Mouse (Mus musculus): Measurements from ENCODE around the gene Cdkn1a.

GRCm38 (mm10) chr17:29055586-29055985 is 35.2 kb upstream of the Cdkn1a start:
- TF ChIP-seq POLR2A (IDR thresholded peaks at IDR 0.05; ENCODE audit: insufficient read length, low read depth) (peak; percentile 43), MYOD1 (IDR thresholded peaks at IDR 0.05; ENCODE audit: control insufficient read depth in 1 of 3, insufficient read length in 2 of 3, low read depth in 2 of 3) (peak in 1 of 3 experiments; percentile 32), POLR2AphosphoS2 (IDR thresholded peaks at IDR 0.05; ENCODE audit: insufficient read length, low read depth) (peak; percentile 86), USF1 (IDR thresholded peaks at IDR 0.05; ENCODE audit: low read depth) (no peak), TCF12 (IDR thresholded peaks at IDR 0.05; ENCODE audit: insufficient read depth, poor library complexity, severe bottlenecking) (no peak), MAX (IDR thresholded peaks at IDR 0.05; ENCODE audit: low read depth) (no peak), TCF3 (IDR thresholded peaks at IDR 0.05; ENCODE audit: insufficient read length, low read depth) (no peak)
